Mouse (Mus musculus) intestine, postnatal 0 days (tissue): Measurements from ENCODE around the gene Iqcn. TPM values are rescaled to one million over a fixed set of nuclear protein-coding genes. Genes with fewer than 3 reads are reported as not detected.
A peak's percentile ranks its signal among the peaks of the same experiment; 100 is the strongest.

Experiments
- ATAC-seq: fragments of 200-750 bp; cut with Nextera tagmentation; 2 replicates; pipeline ENCODE4 v1.8.0; 2017; ENCODE audit warnings: mild to moderate bottlenecking, moderate TSS enrichment, moderate library complexity
- H3K27ac ChIP-seq: fragments of 300-500 bp; sonication (generic); 2 replicates; pipeline ENCODE4 v1.5.1; 2014; ENCODE audit warnings: mild to moderate bottlenecking, low read depth, low read length, moderate library complexity
- H3K27me3 ChIP-seq: fragments of 300-500 bp; sonication (generic); replicated peaks from 2 replicates; pipeline ENCODE4 v1.6.1; 2014; ENCODE audit warnings: low read length, mixed read lengths; ENCODE audit not compliant: control insufficient read depth, insufficient read depth
- H3K36me3 ChIP-seq: fragments of 300-500 bp; sonication (generic); 2 replicates; pipeline ENCODE4 v1.6.1; 2014; ENCODE audit warnings: mild to moderate bottlenecking, moderate library complexity; ENCODE audit not compliant: control insufficient read depth, insufficient read depth
- H3K4me1 ChIP-seq: fragments of 300-500 bp; sonication (generic); replicated peaks from 2 replicates; pipeline ENCODE4 v1.6.1; 2014; ENCODE audit warnings: antibody characterized with exemption, low read length, mixed read lengths; ENCODE audit not compliant: control insufficient read depth, insufficient read depth
- H3K4me2 ChIP-seq: fragments of 300-500 bp; sonication (generic); replicated peaks from 2 replicates; pipeline ENCODE4 v1.6.1; 2014; ENCODE audit warnings: low read depth, mild to moderate bottlenecking, moderate library complexity
- H3K4me3 ChIP-seq: fragments of 300-500 bp; sonication (generic); 2 replicates; pipeline ENCODE4 v1.5.1; 2014; ENCODE audit warnings: low read depth, low read length
- H3K9ac ChIP-seq: fragments of 300-500 bp; sonication (generic); 2 replicates; pipeline ENCODE4 v1.6.1; 2014; ENCODE audit warnings: mild to moderate bottlenecking, low read depth, low read length
- H3K9me3 ChIP-seq: fragments of 300-500 bp; sonication (generic); 2 replicates; pipeline ENCODE4 v1.6.1; 2016; ENCODE audit warnings: mixed run types; ENCODE audit not compliant: control insufficient read depth
- CTCF ChIP-seq: sonication (generic); IDR thresholded peaks from 2 replicates; pipeline ENCODE4 v1.5.1; 2016; ENCODE audit warnings: low read depth, mild to moderate bottlenecking, control low read depth, antibody characterized with exemption, moderate library complexity
- WGBS: fragments of 180-500 bp; shearing (Covaris S2); extraction: QIAGEN DNeasy Blood & Tissue Kit; methylation state at CpG from one replicate; pipeline ENCODE4 v1.1.7; 2014; 5-methylcytosine and 5-hydroxymethylcytosine counted together
- polyA plus RNA-seq: library from polyadenylated mRNA; unstranded; fragments of >200 nt; fragmentation: Nextera tagmentation; extraction: Ambion mirVana; gene quantifications from 2 replicates; pipeline ENCODE4 v1.2.1, GENCODE M21; 2015

The Iqcn gene
- polyA plus RNA-seq, 1 experiment from 2014 or later, result not detected

- WGBS, result 48% methylated on average over 5 of the region's 5 CpGs
- peak; percentile 25; the same call in 1 of the 2 replicates for ATAC-seq
- Histone ChIP-seq H3K9me3 (no peaks in the 10 kb centered on the region), H3K9ac (no peak overlapping the region), H3K4me3 (no peak overlapping the region), H3K4me2 (no peak overlapping the region), H3K4me1 (no peaks in the 10 kb centered on the region; the same call in 1 of the 2 replicates), H3K36me3 (no peaks in the 10 kb centered on the region), H3K27ac (no peak overlapping the region), H3K27me3 (no peaks in the 10 kb centered on the region)
- TF ChIP-seq CTCF, result no peak
These were observed 36.2 kb upstream of the Iqcn start for GRCm38 (mm10) chr8:70667071-70667470.

GRCm38 (mm10) chr8:70671615-70672324, 31.5 kb upstream of the Iqcn start:
- Histone ChIP-seq H3K27me3 (no peaks in the 10 kb centered on the region), H3K4me3 (no peak overlapping the region), H3K36me3 (no peaks in the 10 kb centered on the region), H3K27ac (no peak overlapping the region), H3K9ac (no peak overlapping the region), H3K4me2 (no peak overlapping the region), H3K9me3 (no peaks in the 10 kb centered on the region), H3K4me1 (peaks cover 8% of the 10 kb centered on the region; the same call in 1 of the 2 replicates)
- 74% methylated on average over 10 of the region's 10 CpGs for WGBS
- ATAC-seq, result no peak
- TF ChIP-seq CTCF, result no peak

GRCm38 (mm10) chr8:70672325-70673078, 30.8 kb upstream of the Iqcn start:
- ATAC-seq, result no peak; the same call in 1 of the 2 replicates
- 34% methylated on average over 19 of the region's 19 CpGs for WGBS
- H3K27ac ChIP-seq, result peak overlapping the region; percentile 95
- TF ChIP-seq CTCF, result peak; percentile 22; the same call in 1 of the 2 replicates
- no peaks in the 10 kb centered on the region for H3K9me3 ChIP-seq
- H3K4me2 ChIP-seq, result peak overlapping the region; percentile 66
- H3K4me1 ChIP-seq, result peaks cover 8% of the 10 kb centered on the region; the same call in 1 of the 2 replicates
- no peak overlapping the region; the same call in 1 of the 2 replicates for H3K9ac ChIP-seq
- no peaks in the 10 kb centered on the region for H3K27me3 ChIP-seq
- no peaks in the 10 kb centered on the region; the same call in 1 of the 2 replicates for H3K36me3 ChIP-seq
- H3K4me3 ChIP-seq, result peak overlapping the region; percentile 66; the same call in 1 of the 2 replicates

GRCm38 (mm10) chr8:70673079-70673856, 30.0 kb upstream of the Iqcn start, which contains the start of gene Lsm4:
Gene Lsm4 (plus strand): TSS chr8:70673248.
- Histone ChIP-seq H3K4me2 (peak within 1 kb of the TSS; percentile 66), H3K4me1 (peaks cover 8% of the 10 kb centered on the region; the same call in 1 of the 2 replicates), H3K36me3 (peaks cover 5% of the 10 kb centered on the region; the same call in 1 of the 2 replicates), H3K9me3 (no peaks in the 10 kb centered on the region), H3K4me3 (peak within 1 kb of the TSS; percentile 66), H3K27me3 (no peaks in the 10 kb centered on the region), H3K27ac (peak within 1 kb of the TSS; percentile 95), H3K9ac (peak within 1 kb of the TSS; percentile 40)
- peak; percentile 92 for TF ChIP-seq CTCF
- peak; percentile 95 for ATAC-seq
- under 1% methylated on average over 60 of the region's 60 CpGs for WGBS

GRCm38 (mm10) chr8:70674109-70674508, 29.1 kb upstream of the Iqcn start:
- Histone ChIP-seq H3K4me3 (peak overlapping the region; percentile 66), H3K4me2 (peak overlapping the region; percentile 66), H3K9ac (no peak overlapping the region), H3K9me3 (no peaks in the 10 kb centered on the region), H3K27ac (peak overlapping the region; percentile 95), H3K27me3 (no peaks in the 10 kb centered on the region), H3K36me3 (peaks cover 8% of the 10 kb centered on the region; the same call in 1 of the 2 replicates), H3K4me1 (peaks cover 8% of the 10 kb centered on the region; the same call in 1 of the 2 replicates)
- 45% methylated on average over 3 of the region's 3 CpGs for WGBS
- no peak for ATAC-seq
- TF ChIP-seq CTCF, result no peak
